Mouse (Mus musculus): Measurements from ENCODE around the gene Pdrg1. TPM values are rescaled to one million over a fixed set of nuclear protein-coding genes. Genes with fewer than 3 reads are reported as not detected.

The Pdrg1 gene
- polyA plus RNA-seq, 1 experiment = 93.1 TPM

DNA sequence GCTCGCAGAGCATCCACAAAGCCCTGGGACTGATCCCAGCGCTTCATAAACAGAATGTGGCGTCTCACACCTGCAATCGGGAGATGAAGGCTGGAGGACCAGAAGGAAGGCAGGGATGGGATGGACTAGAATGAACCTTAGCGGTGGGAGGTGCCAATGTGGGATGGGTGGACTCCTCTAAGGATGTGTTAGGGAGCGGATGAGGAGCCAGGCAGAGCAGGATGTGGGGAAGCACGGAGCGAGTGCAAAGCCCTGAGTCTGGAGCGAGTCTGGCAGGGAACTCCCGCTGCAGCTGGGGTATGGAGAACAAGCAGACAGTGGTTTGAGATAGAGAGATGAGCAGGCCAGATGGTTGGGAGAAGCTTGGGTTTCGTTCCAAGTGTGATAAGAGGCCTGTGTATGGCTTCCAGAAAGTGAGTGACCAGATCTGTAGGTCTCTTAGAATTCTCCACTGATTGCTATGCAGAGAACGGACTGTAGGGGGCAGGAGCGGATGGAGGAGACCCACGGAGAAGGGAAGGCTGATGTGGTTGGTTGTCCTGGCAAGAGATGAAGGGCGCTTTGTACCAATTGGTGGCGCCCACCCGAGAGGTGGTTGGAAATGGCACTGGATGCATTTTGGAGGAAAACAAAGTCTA is 32.7 kb upstream of the Pdrg1 start:
- peaks cover 55% of the 10 kb centered on the region for H3K4me1 ChIP-seq (replicated peaks; ENCODE audit: control insufficient read depth, insufficient read depth, low read length)
- TF ChIP-seq CTCF (IDR thresholded peaks at IDR 0.05; ENCODE audit: borderline replicate concordance, control insufficient read depth, extremely low read depth, insufficient read depth, low read length, poor library complexity) (peak; percentile 18; the same call in 1 of the 2 replicates), POLR2A (IDR thresholded peaks at IDR 0.05; ENCODE audit: control insufficient read depth, extremely low read depth, insufficient read depth, low read length, poor library complexity) (no peak)
- peak; percentile 71 for DNase-seq
- H3K27me3 ChIP-seq (ENCODE audit: control insufficient read depth, insufficient read depth, low read length) = no peaks in the 10 kb centered on the region
- no peaks in the 10 kb centered on the region for H3K36me3 ChIP-seq (ENCODE audit: control insufficient read depth, insufficient read depth, low read length)
- H3K4me3 ChIP-seq (ENCODE audit: control insufficient read depth, insufficient read depth, low read length) = no peak overlapping the region
- WGBS = 47% methylated on average over 17 of the region's 17 CpGs
- no peak overlapping the region for H3K27ac ChIP-seq (ENCODE audit: control insufficient read depth, insufficient read depth, low read length)

DNA sequence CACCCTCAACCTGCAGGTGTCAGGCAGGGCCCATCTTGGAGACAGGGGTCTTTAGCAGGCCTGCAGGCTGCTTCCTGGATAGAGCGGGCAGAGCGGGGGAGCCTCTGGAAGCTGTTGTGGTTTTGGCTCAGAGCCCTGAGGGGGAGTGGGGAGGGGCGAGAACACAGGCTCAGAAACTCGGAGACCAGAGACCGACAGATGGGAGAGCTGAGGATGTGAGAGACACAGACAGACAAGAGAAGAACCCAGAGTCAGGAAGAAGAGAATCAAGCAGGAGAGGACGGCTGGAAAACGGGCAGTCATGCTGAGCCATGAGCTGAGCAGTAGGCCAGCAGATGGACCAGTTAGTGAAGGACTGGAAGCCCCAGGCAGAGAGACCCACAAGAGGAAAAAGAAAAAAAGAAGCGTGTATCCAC is 30.7 kb upstream of the Pdrg1 start:
- no peaks in the 10 kb centered on the region for H3K27me3 ChIP-seq (ENCODE audit: control insufficient read depth, insufficient read depth, low read length)

DNA sequence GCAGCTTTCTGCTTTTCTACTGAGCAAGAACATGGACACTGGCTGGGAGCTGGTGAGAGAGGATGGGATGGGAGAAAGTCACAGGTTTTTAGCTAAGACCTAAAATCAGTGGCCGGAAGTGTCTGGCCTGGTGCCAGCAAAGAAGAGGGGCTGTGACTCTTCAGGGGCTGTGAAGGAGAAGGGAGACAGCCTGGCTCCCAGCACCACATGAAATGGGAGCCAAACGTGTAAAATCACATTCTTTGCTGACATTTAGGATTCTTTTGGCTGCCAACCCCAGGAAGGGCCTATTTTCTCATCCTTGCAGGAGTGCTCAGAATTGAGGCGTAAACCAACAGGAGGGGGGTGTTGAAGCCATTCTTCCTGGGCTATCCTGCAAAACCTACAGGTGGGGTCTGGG is 28.7 kb upstream of the Pdrg1 start:
- 71% methylated on average over 3 of the region's 3 CpGs for WGBS
- Histone ChIP-seq H3K4me1 (replicated peaks; ENCODE audit: control insufficient read depth, insufficient read depth, low read length) (peaks cover 31% of the 10 kb centered on the region), H3K4me3 (ENCODE audit: control insufficient read depth, insufficient read depth, low read length) (no peak overlapping the region), H3K27ac (ENCODE audit: control insufficient read depth, insufficient read depth, low read length) (no peak overlapping the region), H3K36me3 (ENCODE audit: control insufficient read depth, insufficient read depth, low read length) (no peaks in the 10 kb centered on the region), H3K27me3 (ENCODE audit: control insufficient read depth, insufficient read depth, low read length) (no peaks in the 10 kb centered on the region; the same call in 1 of the 2 replicates)
- TF ChIP-seq CTCF (IDR thresholded peaks at IDR 0.05; ENCODE audit: borderline replicate concordance, control insufficient read depth, extremely low read depth, insufficient read depth, low read length, poor library complexity) = no peak
- no peak for DNase-seq

More for the DNA sequence above, 30.7 kb upstream of the Pdrg1 start:
- H3K36me3 ChIP-seq (ENCODE audit: control insufficient read depth, insufficient read depth, low read length) = no peaks in the 10 kb centered on the region
- DNase-seq = peak; percentile 75
- H3K4me3 ChIP-seq (ENCODE audit: control insufficient read depth, insufficient read depth, low read length) = no peak overlapping the region
- peak overlapping the region; percentile 35; the same call in 1 of the 2 replicates for H3K27ac ChIP-seq (ENCODE audit: control insufficient read depth, insufficient read depth, low read length)
- H3K4me1 ChIP-seq (replicated peaks; ENCODE audit: control insufficient read depth, insufficient read depth, low read length) = peaks cover 40% of the 10 kb centered on the region
- TF ChIP-seq POLR2A (IDR thresholded peaks at IDR 0.05; ENCODE audit: control insufficient read depth, extremely low read depth, insufficient read depth, low read length, poor library complexity) (no peak), CTCF (IDR thresholded peaks at IDR 0.05; ENCODE audit: borderline replicate concordance, control insufficient read depth, extremely low read depth, insufficient read depth, low read length, poor library complexity) (no peak)
- WGBS = 2% methylated on average over 8 of the region's 8 CpGs

GRCm38 (mm10) chr2:153036690-153037089 is 21.5 kb upstream of the Pdrg1 start:
- H3K36me3 ChIP-seq (ENCODE audit: control insufficient read depth, insufficient read depth, low read length) = no peaks in the 10 kb centered on the region
- WGBS = 72% methylated on average over 2 of the region's 2 CpGs
- DNase-seq = no peak
- no peak overlapping the region for H3K4me3 ChIP-seq (ENCODE audit: control insufficient read depth, insufficient read depth, low read length)
- TF ChIP-seq POLR2A (IDR thresholded peaks at IDR 0.05; ENCODE audit: control insufficient read depth, extremely low read depth, insufficient read depth, low read length, poor library complexity) = no peak
- TF ChIP-seq CTCF (IDR thresholded peaks at IDR 0.05; ENCODE audit: borderline replicate concordance, control insufficient read depth, extremely low read depth, insufficient read depth, low read length, poor library complexity) = no peak
- H3K27ac ChIP-seq (ENCODE audit: control insufficient read depth, insufficient read depth, low read length) = no peak overlapping the region
- peaks cover 3% of the 10 kb centered on the region for H3K4me1 ChIP-seq (replicated peaks; ENCODE audit: control insufficient read depth, insufficient read depth, low read length)
- no peaks in the 10 kb centered on the region; the same call in 1 of the 2 replicates for H3K27me3 ChIP-seq (ENCODE audit: control insufficient read depth, insufficient read depth, low read length)

DNA sequence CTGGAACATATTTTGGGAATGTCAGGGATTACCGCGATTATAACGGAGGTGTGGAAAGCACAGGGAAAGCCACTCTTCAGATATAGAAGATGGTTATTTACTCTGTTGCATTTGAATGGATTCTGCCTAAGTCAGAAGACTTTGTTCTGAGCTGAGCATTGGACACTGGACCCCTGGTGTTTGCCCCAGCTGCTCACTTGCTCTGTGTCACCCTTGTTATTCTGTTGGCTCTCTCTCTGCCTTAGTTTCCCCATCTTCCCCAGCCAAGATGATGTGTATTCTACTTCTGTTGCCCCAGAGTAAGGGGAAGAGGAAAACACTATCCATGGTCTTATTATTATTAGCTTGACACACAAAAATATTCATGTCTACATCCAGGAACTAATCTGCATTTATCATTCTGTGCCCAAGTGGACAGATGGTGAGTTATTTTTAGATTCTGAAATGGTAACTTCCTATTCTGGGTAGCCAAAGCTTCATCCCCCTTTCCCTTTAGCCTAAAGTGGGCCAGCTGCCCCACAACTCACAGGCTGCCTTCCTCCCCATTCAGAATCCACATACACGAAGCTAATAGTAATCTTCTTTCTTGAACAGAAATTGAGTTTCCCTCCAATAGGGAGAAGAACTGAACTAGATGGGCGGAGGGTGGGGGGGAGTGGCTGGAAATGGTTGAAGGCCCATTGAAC is 18.5 kb upstream of the Pdrg1 start:
- Histone ChIP-seq H3K4me1 (replicated peaks; ENCODE audit: control insufficient read depth, insufficient read depth, low read length) (peaks cover 6% of the 10 kb centered on the region), H3K36me3 (ENCODE audit: control insufficient read depth, insufficient read depth, low read length) (no peaks in the 10 kb centered on the region), H3K4me3 (ENCODE audit: control insufficient read depth, insufficient read depth, low read length) (no peak overlapping the region), H3K27me3 (ENCODE audit: control insufficient read depth, insufficient read depth, low read length) (peaks cover 7% of the 10 kb centered on the region; the same call in 1 of the 2 replicates), H3K27ac (ENCODE audit: control insufficient read depth, insufficient read depth, low read length) (no peak overlapping the region)
- DNase-seq = no peak
- no peak for TF ChIP-seq CTCF (IDR thresholded peaks at IDR 0.05; ENCODE audit: borderline replicate concordance, control insufficient read depth, extremely low read depth, insufficient read depth, low read length, poor library complexity)
- no peak for TF ChIP-seq POLR2A (IDR thresholded peaks at IDR 0.05; ENCODE audit: control insufficient read depth, extremely low read depth, insufficient read depth, low read length, poor library complexity)
- 79% methylated on average over 5 of the region's 5 CpGs for WGBS

DNA sequence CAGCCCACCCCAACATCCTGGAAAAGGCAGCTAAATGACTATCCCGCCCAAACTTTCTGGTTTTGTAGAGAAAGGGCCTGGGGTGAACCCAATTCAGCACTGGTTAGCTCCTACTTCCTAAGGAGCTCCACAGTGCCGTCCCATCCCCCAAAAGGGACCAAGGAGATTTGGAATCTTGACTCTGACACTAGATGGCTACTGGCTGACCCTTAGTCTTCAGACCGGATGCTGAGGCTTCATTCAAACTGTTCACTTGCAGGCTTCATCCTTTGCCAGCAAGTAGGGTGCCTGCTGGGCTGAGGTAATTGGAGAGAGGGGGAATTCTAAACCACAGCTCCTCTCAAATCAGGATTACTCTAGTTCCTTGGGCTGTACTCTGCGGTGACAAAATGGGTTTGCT is 17.7 kb upstream of the Pdrg1 start:
- Histone ChIP-seq H3K4me1 (replicated peaks; ENCODE audit: control insufficient read depth, insufficient read depth, low read length) (peaks cover 6% of the 10 kb centered on the region), H3K4me3 (ENCODE audit: control insufficient read depth, insufficient read depth, low read length) (no peak overlapping the region), H3K27me3 (ENCODE audit: control insufficient read depth, insufficient read depth, low read length) (peaks cover 7% of the 10 kb centered on the region; the same call in 1 of the 2 replicates), H3K36me3 (ENCODE audit: control insufficient read depth, insufficient read depth, low read length) (no peaks in the 10 kb centered on the region), H3K27ac (ENCODE audit: control insufficient read depth, insufficient read depth, low read length) (no peak overlapping the region)
- 27% methylated on average over 4 of the region's 4 CpGs for WGBS
- TF ChIP-seq CTCF (IDR thresholded peaks at IDR 0.05; ENCODE audit: borderline replicate concordance, control insufficient read depth, extremely low read depth, insufficient read depth, low read length, poor library complexity) (no peak), POLR2A (IDR thresholded peaks at IDR 0.05; ENCODE audit: control insufficient read depth, extremely low read depth, insufficient read depth, low read length, poor library complexity) (no peak)
- no peak for DNase-seq
